Mouse (Mus musculus): ENCODE data around the gene Sema6b. TPM values are rescaled to one million over a fixed set of nuclear protein-coding genes. Genes with fewer than 3 reads are reported as not detected.

Sema6b gene
- polyA plus RNA-seq, 1 experiment: not detected

DNA sequence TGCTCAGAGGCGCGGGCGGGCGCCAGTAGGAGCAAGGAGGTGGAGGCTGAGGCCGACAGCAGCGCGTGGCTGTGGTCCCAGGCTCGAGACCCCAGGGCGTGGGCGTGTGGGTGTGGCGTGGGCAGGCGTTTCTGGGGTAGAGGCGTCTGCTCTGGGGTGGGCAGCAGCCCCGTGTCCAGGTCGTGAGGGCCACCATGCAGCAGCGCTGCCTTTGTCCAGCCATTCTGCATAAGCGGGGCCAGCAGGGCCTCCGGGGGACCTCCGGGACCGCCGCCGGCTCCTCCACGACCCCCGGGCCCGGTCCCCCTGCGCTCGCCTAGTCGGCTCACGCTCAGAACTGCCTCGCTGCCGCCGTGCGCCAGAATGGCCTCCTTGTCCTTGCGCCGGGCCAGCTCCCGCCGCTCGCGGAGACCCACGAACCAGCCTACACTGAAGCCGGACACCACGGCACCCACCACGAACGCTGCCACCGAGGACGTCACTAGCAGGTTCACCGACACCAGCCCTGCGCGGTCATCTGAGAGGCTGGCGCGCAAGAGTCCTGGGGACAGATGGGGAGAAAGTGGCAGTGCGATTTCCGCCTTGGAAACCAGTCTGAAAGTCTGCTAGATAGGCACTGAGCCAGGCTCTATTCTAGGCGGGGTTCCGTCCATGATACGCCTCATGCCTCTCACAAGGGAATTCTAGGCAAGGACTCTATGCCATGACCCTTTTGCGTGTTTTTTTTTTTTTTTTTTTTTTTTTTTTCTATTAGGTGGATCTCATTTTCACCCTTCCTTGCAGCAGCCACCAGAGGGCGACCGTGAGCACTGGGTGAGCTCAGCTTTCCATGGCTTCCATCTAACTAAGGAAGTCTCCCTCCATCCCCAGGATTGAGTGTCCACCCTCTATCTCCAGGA, 15.5 kb downstream of the Sema6b start:
- Histone ChIP-seq H3K27ac (ENCODE audit: insufficient read depth, low read depth, low read length) (no peak overlapping the region), H3K4me1 (ENCODE audit: control insufficient read depth, insufficient read depth, low read length) (peaks cover 12% of the 10 kb centered on the region), H3K4me3 (ENCODE audit: insufficient read depth, low read depth, low read length) (no peak overlapping the region)
- TF ChIP-seq POLR2A (IDR thresholded peaks at IDR 0.05; ENCODE audit: insufficient read depth, low read depth, low read length) (no peak), CTCF (IDR thresholded peaks at IDR 0.05; ENCODE audit: insufficient read depth, low read depth, low read length) (peak; percentile 51; the same call in 1 of the 2 replicates)
- WGBS: 39% methylated on average over 59 of the region's 59 CpGs

GRCm38 (mm10) chr17:56123681-56124340, 16.3 kb downstream of the Sema6b start:
- Histone ChIP-seq H3K4me1 (ENCODE audit: control insufficient read depth, insufficient read depth, low read length) (peaks cover 12% of the 10 kb centered on the region), H3K27ac (ENCODE audit: insufficient read depth, low read depth, low read length) (no peak overlapping the region), H3K4me3 (ENCODE audit: insufficient read depth, low read depth, low read length) (no peak overlapping the region)
- 60% methylated on average over 59 of the region's 59 CpGs for WGBS
- TF ChIP-seq CTCF (IDR thresholded peaks at IDR 0.05; ENCODE audit: insufficient read depth, low read depth, low read length): no peak
- no peak for TF ChIP-seq POLR2A (IDR thresholded peaks at IDR 0.05; ENCODE audit: insufficient read depth, low read depth, low read length)

- H3K4me3 ChIP-seq (ENCODE audit: insufficient read depth, low read depth, low read length): no peak overlapping the region
- WGBS: 90% methylated on average over 12 of the region's 12 CpGs
- H3K27ac ChIP-seq (ENCODE audit: insufficient read depth, low read depth, low read length): no peak overlapping the region
- H3K4me1 ChIP-seq (ENCODE audit: control insufficient read depth, insufficient read depth, low read length): peaks cover 12% of the 10 kb centered on the region
- TF ChIP-seq POLR2A (IDR thresholded peaks at IDR 0.05; ENCODE audit: insufficient read depth, low read depth, low read length): no peak
These were observed 17.0 kb downstream of the Sema6b start for GRCm38 (mm10) chr17:56123161-56123560.

DNA sequence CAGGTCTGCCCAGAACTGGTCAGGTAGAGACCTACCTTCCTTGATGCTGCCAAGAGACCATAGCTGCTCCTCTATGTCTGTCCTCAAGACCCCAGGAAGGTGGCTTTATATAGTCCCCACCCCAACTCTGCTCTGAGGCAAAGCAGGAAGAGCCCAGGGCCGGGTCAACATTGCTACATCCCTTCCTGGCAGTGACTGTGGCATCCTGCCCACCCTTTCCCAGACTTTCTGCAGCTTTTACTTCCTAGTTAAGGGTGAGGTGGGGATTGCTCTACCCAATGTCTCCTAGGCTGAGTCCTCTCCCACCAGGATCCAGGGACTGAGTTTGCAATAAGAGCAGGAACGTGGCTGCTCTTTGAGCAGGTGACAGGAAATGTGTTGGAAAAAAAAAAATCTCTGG, 18.3 kb downstream of the Sema6b start, which contains the start of gene Lrg1:
Lrg1 (minus strand) TSS at position 176 of the 400 bp plus-strand sequence.
- Histone ChIP-seq H3K27ac (ENCODE audit: insufficient read depth, low read depth, low read length) (no peak within 1 kb of the TSS), H3K4me3 (ENCODE audit: insufficient read depth, low read depth, low read length) (no peak within 1 kb of the TSS), H3K4me1 (ENCODE audit: control insufficient read depth, insufficient read depth, low read length) (peaks cover 20% of the 10 kb centered on the region)
- 67% methylated on average over 2 of the region's 2 CpGs for WGBS
- TF ChIP-seq CTCF (IDR thresholded peaks at IDR 0.05; ENCODE audit: insufficient read depth, low read depth, low read length) (no peak), POLR2A (IDR thresholded peaks at IDR 0.05; ENCODE audit: insufficient read depth, low read depth, low read length) (no peak)

- no peak for TF ChIP-seq CTCF (IDR thresholded peaks at IDR 0.05; ENCODE audit: insufficient read depth, low read depth, low read length)
- TF ChIP-seq POLR2A (IDR thresholded peaks at IDR 0.05; ENCODE audit: insufficient read depth, low read depth, low read length): no peak
- peaks cover 20% of the 10 kb centered on the region for H3K4me1 ChIP-seq (ENCODE audit: control insufficient read depth, insufficient read depth, low read length)
- no peak overlapping the region for H3K27ac ChIP-seq (ENCODE audit: insufficient read depth, low read depth, low read length)
- no peak overlapping the region for H3K4me3 ChIP-seq (ENCODE audit: insufficient read depth, low read depth, low read length)
- WGBS: 9% methylated on average over 66 of the region's 66 CpGs
These were observed 19.9 kb downstream of the Sema6b start for GRCm38 (mm10) chr17:56119981-56120880.

- Histone ChIP-seq H3K4me1 (ENCODE audit: control insufficient read depth, insufficient read depth, low read length) (peaks cover 20% of the 10 kb centered on the region), H3K4me3 (ENCODE audit: insufficient read depth, low read depth, low read length) (no peak overlapping the region), H3K27ac (ENCODE audit: insufficient read depth, low read depth, low read length) (no peak overlapping the region)
- TF ChIP-seq POLR2A (IDR thresholded peaks at IDR 0.05; ENCODE audit: insufficient read depth, low read depth, low read length): no peak
- TF ChIP-seq CTCF (IDR thresholded peaks at IDR 0.05; ENCODE audit: insufficient read depth, low read depth, low read length): no peak
- WGBS: 49% methylated on average over 12 of the region's 12 CpGs
These were observed 20.7 kb downstream of the Sema6b start for GRCm38 (mm10) chr17:56119431-56119830.

GRCm38 (mm10) chr17:56117251-56117710, 22.9 kb downstream of the Sema6b start, which contains the start of gene Plin5:
Plin5 (minus strand) TSS chr17:56117596.
- peaks cover 20% of the 10 kb centered on the region for H3K4me1 ChIP-seq (ENCODE audit: control insufficient read depth, insufficient read depth, low read length)
- 1% methylated on average over 27 of the region's 27 CpGs for WGBS
- H3K27ac ChIP-seq (ENCODE audit: insufficient read depth, low read depth, low read length): no peak within 1 kb of the TSS
- TF ChIP-seq CTCF (IDR thresholded peaks at IDR 0.05; ENCODE audit: insufficient read depth, low read depth, low read length) (no peak), POLR2A (IDR thresholded peaks at IDR 0.05; ENCODE audit: insufficient read depth, low read depth, low read length) (no peak)
- peak within 1 kb of the TSS; percentile 13 for H3K4me3 ChIP-seq (ENCODE audit: insufficient read depth, low read depth, low read length)

DNA sequence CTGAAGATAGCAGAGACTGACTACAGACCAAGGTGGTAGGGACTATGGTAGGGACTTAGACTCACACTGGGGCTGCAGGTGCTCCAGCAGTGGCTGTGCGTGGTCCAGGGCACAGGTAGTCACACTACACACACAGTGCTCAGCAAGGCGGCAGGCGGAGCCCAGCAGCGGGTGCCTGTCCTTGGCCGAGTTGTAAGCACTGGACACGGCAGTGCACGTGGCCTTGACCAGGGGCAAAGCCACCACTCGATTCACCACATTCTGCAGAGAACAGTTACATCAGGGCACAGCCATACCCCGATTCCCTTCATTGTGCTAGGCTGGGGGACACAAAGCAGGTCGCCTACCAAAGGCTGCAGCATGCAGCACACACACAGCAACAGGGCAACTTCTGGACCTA, 23.9 kb downstream of the Sema6b start:
- Histone ChIP-seq H3K27ac (ENCODE audit: insufficient read depth, low read depth, low read length) (no peak overlapping the region), H3K4me1 (ENCODE audit: control insufficient read depth, insufficient read depth, low read length) (peaks cover 20% of the 10 kb centered on the region), H3K4me3 (ENCODE audit: insufficient read depth, low read depth, low read length) (no peak overlapping the region)
- 75% methylated on average over 10 of the region's 10 CpGs for WGBS
- TF ChIP-seq POLR2A (IDR thresholded peaks at IDR 0.05; ENCODE audit: insufficient read depth, low read depth, low read length) (no peak), CTCF (IDR thresholded peaks at IDR 0.05; ENCODE audit: insufficient read depth, low read depth, low read length) (no peak)

All from olfactory bulb, adult 2 months (tissue).